Mouse (Mus musculus): ENCODE data around the gene Kcnj2. TPM values are rescaled to one million over a fixed set of nuclear protein-coding genes. Genes with fewer than 3 reads are reported as not detected.

The Kcnj2 gene
- total and polyA plus RNA-seq, 3 experiments = under 0.01 TPM; not detected in 2

DNA sequence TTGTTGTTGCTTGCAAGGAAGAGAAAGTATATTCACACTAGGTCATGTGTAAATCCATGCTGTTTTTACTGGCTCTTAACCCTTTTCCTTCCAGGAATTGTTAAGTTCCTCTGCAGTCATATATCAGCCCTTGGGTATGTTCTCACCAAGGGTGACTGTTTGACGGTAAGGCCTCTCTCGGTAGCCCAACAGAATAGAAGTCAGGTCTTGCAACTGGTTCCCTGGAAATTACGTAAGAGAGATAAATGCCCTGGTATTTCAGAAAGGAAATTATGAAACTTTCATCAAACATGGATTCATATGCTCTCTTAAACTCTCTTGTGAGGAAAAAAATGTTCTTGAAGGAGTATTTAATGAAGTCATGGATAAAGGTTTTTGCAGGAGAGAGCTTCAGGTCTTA is 11.7 kb upstream of the Kcnj2 start:
- no peaks in the 10 kb centered on the region for H3K36me3 ChIP-seq (replicated peaks)
- no peak overlapping the region for H3K4me3 ChIP-seq (ENCODE audit: low read depth, low read length)
- TF ChIP-seq GATA1 (IDR thresholded peaks at IDR 0.05; ENCODE audit: borderline replicate concordance, low read length) (no peak), POLR2AphosphoS5 (IDR thresholded peaks at IDR 0.05; ENCODE audit: insufficient replicate concordance, low read depth, low read length) (no peak), TAL1 (conservative IDR thresholded peaks at IDR 0.05; ENCODE audit: low read depth, low read length) (no peak), CTCF (IDR thresholded peaks at IDR 0.05; ENCODE audit: low read depth, low read length) (no peak), GATA2 (IDR thresholded peaks at IDR 0.05; ENCODE audit: borderline replicate concordance, low read depth, low read length) (no peak)
- ATAC-seq (ENCODE audit: extremely low read depth, insufficient number of reproducible peaks, low FRiP score, poor library complexity, severe bottlenecking) (no peak), DNase-seq (ENCODE audit: low spot score) (no peak)
- H3K4me1 ChIP-seq (ENCODE audit: insufficient read depth, low read depth, low read length) = no peaks in the 10 kb centered on the region
- no peaks in the 10 kb centered on the region for H3K27me3 ChIP-seq (ENCODE audit: insufficient read depth, low read length)
- H3K9me3 ChIP-seq (replicated peaks) = peaks cover 28% of the 10 kb centered on the region

DNA sequence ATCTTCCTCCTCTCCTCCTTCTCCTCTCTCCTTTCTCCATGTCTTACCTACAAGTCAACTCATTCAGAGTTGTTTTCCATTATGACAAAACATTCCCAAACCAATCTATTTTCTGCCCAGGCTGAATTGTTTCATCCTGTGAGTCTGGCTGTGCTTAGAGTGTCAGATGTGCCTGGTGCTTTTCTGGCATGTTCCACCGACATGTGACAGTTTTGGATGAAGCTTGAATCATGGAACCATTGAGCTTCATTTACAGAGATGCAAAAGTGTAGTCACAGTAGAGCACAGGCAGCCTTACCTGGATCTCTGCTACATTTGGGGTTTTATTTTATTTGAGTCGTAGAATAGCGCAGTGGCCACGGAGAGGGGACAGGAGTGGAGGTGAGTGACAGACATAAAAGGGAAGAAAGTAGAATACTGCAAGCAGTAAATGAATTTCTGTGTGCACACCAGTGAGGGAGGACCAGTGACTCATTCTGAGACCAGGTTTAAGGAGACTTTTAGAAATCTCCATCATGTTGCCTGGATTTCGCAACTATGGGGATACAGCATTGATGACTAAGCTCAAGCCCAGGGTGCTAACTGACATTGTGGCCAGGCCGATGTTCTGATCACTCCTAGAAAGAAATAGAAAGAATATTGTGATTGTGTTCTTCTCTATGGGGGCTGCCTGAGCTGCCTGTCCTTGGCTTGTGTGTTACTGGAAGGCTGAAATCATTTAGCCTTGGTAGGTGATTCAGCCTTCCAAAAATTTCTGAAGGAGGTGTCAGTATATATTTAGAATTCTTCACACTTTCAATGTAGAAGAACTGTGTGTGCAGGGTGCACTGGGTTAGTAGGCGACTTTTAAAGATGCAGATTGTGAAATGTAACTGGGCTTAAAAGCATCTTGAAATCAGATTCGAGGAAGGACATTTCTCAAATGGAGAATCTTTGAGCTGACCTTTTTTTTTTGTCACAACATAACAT is 10.8 kb upstream of the Kcnj2 start:
- no peak for DNase-seq (ENCODE audit: low spot score)
- Histone ChIP-seq H3K27me3 (ENCODE audit: insufficient read depth, low read length) (no peaks in the 10 kb centered on the region), H3K4me3 (ENCODE audit: low read depth, low read length) (no peak overlapping the region), H3K36me3 (replicated peaks) (no peaks in the 10 kb centered on the region), H3K9me3 (replicated peaks) (peaks cover 30% of the 10 kb centered on the region), H3K4me1 (ENCODE audit: insufficient read depth, low read depth, low read length) (no peaks in the 10 kb centered on the region)
- no peak for TF ChIP-seq TAL1 (conservative IDR thresholded peaks at IDR 0.05; ENCODE audit: low read depth, low read length)
- no peak for TF ChIP-seq GATA1 (IDR thresholded peaks at IDR 0.05; ENCODE audit: borderline replicate concordance, low read length)
- TF ChIP-seq GATA2 (IDR thresholded peaks at IDR 0.05; ENCODE audit: borderline replicate concordance, low read depth, low read length) = no peak
- TF ChIP-seq POLR2AphosphoS5 (IDR thresholded peaks at IDR 0.05; ENCODE audit: insufficient replicate concordance, low read depth, low read length) = no peak
- TF ChIP-seq CTCF (IDR thresholded peaks at IDR 0.05; ENCODE audit: low read depth, low read length) = no peak
- ATAC-seq (ENCODE audit: extremely low read depth, insufficient number of reproducible peaks, low FRiP score, poor library complexity, severe bottlenecking) = no peak

DNA sequence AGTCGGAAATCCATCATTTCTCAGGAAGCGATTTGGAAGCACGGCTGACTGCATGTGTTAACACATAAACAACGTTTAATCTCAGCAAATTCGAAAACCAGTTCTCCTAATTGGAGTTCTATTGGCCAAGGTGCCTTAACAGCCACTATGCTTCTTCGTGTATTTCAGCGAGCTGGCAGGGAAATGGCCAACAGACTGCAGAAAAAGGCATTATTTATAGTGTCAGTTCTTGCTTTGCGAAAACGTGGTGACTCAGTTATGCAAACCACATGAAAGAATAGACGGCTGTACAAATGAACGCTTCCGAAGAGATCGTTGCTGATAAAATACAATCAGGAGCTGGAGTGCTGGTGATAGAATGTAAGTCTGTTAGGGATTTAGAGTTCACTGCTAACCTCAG is 9.9 kb upstream of the Kcnj2 start:
- Histone ChIP-seq H3K9me3 (replicated peaks) (peaks cover 36% of the 10 kb centered on the region), H3K4me3 (ENCODE audit: low read depth, low read length) (no peak overlapping the region), H3K36me3 (replicated peaks) (no peaks in the 10 kb centered on the region), H3K4me1 (ENCODE audit: insufficient read depth, low read depth, low read length) (no peaks in the 10 kb centered on the region), H3K27me3 (ENCODE audit: insufficient read depth, low read length) (no peaks in the 10 kb centered on the region)
- no peak for ATAC-seq (ENCODE audit: extremely low read depth, insufficient number of reproducible peaks, low FRiP score, poor library complexity, severe bottlenecking)
- no peak for TF ChIP-seq CTCF (IDR thresholded peaks at IDR 0.05; ENCODE audit: low read depth, low read length)
- no peak for TF ChIP-seq GATA2 (IDR thresholded peaks at IDR 0.05; ENCODE audit: borderline replicate concordance, low read depth, low read length)
- no peak for TF ChIP-seq POLR2AphosphoS5 (IDR thresholded peaks at IDR 0.05; ENCODE audit: insufficient replicate concordance, low read depth, low read length)
- no peak for TF ChIP-seq GATA1 (IDR thresholded peaks at IDR 0.05; ENCODE audit: borderline replicate concordance, low read length)
- no peak for DNase-seq (ENCODE audit: low spot score)

DNA sequence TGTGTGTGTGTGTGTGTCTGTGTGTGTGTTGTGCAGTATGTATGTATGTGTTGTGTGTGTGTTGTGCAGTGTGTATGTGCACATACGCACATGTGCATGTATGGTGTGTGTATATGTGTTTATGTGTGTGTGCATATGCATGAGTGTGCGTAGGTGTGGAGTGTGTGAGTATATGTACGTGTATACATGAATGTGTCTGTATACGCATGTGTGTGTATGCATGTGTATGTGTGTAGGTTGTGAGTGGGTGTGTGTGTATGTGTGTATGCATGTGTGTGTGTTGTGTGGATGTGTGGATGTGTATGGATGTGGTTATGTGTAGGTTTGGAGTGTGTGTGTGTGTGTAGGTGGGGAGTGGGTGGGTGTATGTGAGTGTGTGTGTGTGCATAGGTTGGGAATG is 8.5 kb upstream of the Kcnj2 start:
- Histone ChIP-seq H3K27me3 (ENCODE audit: insufficient read depth, low read length) (no peaks in the 10 kb centered on the region), H3K4me1 (ENCODE audit: insufficient read depth, low read depth, low read length) (no peaks in the 10 kb centered on the region), H3K9me3 (replicated peaks) (peaks cover 40% of the 10 kb centered on the region), H3K4me3 (ENCODE audit: low read depth, low read length) (no peak overlapping the region), H3K36me3 (replicated peaks) (no peaks in the 10 kb centered on the region)
- TF ChIP-seq TAL1 (conservative IDR thresholded peaks at IDR 0.05; ENCODE audit: low read depth, low read length) = no peak
- ATAC-seq (ENCODE audit: extremely low read depth, insufficient number of reproducible peaks, low FRiP score, poor library complexity, severe bottlenecking) (no peak), DNase-seq (ENCODE audit: low spot score) (no peak)

DNA sequence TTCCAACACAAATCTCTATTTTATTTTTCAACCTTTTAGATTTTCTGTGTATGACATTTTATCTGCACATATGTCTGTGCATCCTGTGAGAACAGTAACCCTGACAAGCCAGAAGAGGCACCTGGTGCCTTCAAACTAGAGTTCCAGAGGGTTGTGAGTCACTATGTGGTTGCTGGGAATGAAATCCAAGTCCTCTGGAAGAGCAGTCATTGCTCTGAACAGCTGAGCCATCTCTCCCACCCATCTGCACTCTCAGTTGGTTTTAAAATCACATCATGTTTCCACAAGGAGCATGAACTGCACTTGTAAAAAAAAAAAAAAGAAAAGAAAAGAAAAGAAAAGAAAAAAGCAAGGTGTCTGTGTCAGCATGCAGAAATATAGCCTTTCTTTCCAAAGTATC is 6.5 kb upstream of the Kcnj2 start:
- Histone ChIP-seq H3K4me3 (ENCODE audit: low read depth, low read length) (no peak overlapping the region), H3K9me3 (replicated peaks) (peaks cover 31% of the 10 kb centered on the region), H3K27me3 (ENCODE audit: insufficient read depth, low read length) (no peaks in the 10 kb centered on the region), H3K4me1 (ENCODE audit: insufficient read depth, low read depth, low read length) (no peaks in the 10 kb centered on the region), H3K36me3 (replicated peaks) (no peaks in the 10 kb centered on the region)
- DNase-seq (ENCODE audit: low spot score) = no peak
- TF ChIP-seq POLR2AphosphoS5 (IDR thresholded peaks at IDR 0.05; ENCODE audit: insufficient replicate concordance, low read depth, low read length) = no peak
- no peak for TF ChIP-seq GATA2 (IDR thresholded peaks at IDR 0.05; ENCODE audit: borderline replicate concordance, low read depth, low read length)
- no peak for TF ChIP-seq CTCF (IDR thresholded peaks at IDR 0.05; ENCODE audit: low read depth, low read length)
- TF ChIP-seq GATA1 (IDR thresholded peaks at IDR 0.05; ENCODE audit: borderline replicate concordance, low read length) = no peak
- no peak for TF ChIP-seq TAL1 (conservative IDR thresholded peaks at IDR 0.05; ENCODE audit: low read depth, low read length)
- ATAC-seq (ENCODE audit: extremely low read depth, insufficient number of reproducible peaks, low FRiP score, poor library complexity, severe bottlenecking) = no peak

DNA sequence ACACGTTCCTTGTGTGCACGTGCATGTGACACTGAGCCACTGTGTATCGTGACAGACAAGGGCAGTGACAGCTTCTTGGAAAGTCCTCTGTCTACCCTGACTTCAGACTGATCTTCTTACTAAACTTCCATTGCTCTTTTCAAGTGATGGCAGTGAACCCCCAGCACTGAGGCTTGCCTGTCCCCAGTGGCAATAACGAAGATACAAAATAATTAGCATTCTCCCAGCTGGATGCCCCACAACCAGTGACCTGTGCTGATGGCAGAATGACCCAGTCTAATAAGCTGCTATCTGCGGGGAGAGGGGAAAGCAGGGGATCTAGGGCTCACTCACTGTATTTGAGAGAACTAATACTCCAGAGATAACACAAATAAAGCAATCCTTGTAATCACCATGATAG is 5.7 kb upstream of the Kcnj2 start:
- Histone ChIP-seq H3K27me3 (ENCODE audit: insufficient read depth, low read length) (no peaks in the 10 kb centered on the region), H3K36me3 (replicated peaks) (no peaks in the 10 kb centered on the region), H3K9me3 (replicated peaks) (peaks cover 29% of the 10 kb centered on the region), H3K4me3 (ENCODE audit: low read depth, low read length) (no peak overlapping the region), H3K4me1 (ENCODE audit: insufficient read depth, low read depth, low read length) (no peaks in the 10 kb centered on the region)
- no peak for DNase-seq (ENCODE audit: low spot score)
- ATAC-seq (ENCODE audit: extremely low read depth, insufficient number of reproducible peaks, low FRiP score, poor library complexity, severe bottlenecking) = no peak
- TF ChIP-seq POLR2AphosphoS5 (IDR thresholded peaks at IDR 0.05; ENCODE audit: insufficient replicate concordance, low read depth, low read length) = no peak
- no peak for TF ChIP-seq TAL1 (conservative IDR thresholded peaks at IDR 0.05; ENCODE audit: low read depth, low read length)
- TF ChIP-seq GATA2 (IDR thresholded peaks at IDR 0.05; ENCODE audit: borderline replicate concordance, low read depth, low read length) = no peak
- TF ChIP-seq CTCF (IDR thresholded peaks at IDR 0.05; ENCODE audit: low read depth, low read length) = no peak
- no peak for TF ChIP-seq GATA1 (IDR thresholded peaks at IDR 0.05; ENCODE audit: borderline replicate concordance, low read length)

All from G1E (cell line).